Mouse (Mus musculus) sigmoid colon, adult 10 weeks (tissue): ENCODE measurements around the gene Nuak1. TPM values are rescaled to one million over a fixed set of nuclear protein-coding genes. Genes with fewer than 3 reads are reported as not detected.

ENCODE experiments used
- polyA plus RNA-seq: library from polyadenylated mRNA; stranded (reverse); fragments of 350-450 nt; fragmentation: Illumina TruSeq; extraction: RNeasy Lipid Tissue Mini Kit (QIAGEN cat#74804); gene quantifications from one replicate; pipeline ENCODE4 v1.2.3, GENCODE M21; 2014; ENCODE audit warnings: low read depth, low replicate concordance

Gene Nuak1
- polyA plus RNA-seq = 1.6 TPM

DNA sequence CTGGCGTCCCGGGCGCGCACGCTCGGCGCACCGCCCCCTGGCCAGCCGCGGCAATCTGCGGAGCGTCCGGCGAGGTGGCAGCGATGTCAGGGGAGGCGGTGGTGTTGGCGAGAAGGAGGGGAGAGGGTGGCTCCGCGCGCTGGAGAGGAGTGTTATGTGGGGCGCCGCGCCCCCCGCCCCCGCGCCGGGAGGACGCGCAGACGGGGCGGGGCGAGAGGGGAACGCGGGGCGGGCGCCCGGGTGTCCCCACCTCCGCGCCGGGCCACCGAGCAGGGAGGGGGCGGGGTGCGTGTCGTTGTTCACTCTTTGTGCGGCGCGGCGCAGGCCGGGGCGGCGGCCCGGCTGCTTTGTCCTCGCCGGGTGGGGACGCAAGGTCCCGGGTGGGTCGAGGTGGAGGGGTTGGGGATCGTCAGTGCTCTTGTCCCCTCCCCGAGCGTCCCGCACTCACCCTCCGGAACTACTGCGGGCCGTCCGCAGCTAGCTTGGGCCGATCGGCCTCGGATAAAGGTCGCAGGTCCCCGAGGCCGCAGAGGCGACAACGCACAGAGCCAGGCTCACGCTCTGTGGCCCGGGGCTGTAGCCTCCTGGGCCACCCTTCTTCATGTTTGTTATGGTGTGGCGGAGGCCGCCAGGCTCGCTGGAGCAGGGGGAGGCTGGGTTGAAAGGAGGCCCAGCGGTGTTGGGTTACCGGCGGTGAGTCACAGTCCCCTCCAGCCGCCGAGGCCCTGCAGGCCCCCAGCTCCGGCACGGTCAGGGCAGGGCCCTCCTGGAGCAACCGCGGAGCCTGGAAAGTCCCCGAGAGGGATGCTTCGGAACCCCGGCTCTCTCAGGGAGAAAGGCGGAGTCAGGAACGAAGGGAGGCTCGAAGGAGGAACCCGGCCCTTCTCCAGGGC, at the start of gene Nuak1:
Gene Nuak1, minus strand, starts transcription at position 57 of the 893 bp plus-strand sequence.

Other genes starting within 250 kb of the Nuak1 start
- 25.0 TPM for gene Ckap4, start 93.5 kb upstream of the Nuak1 start, polyA plus RNA-seq
- gene Tcp11l2, start 136.0 kb upstream of the Nuak1 start, polyA plus RNA-seq = 30.2 TPM
- 14.8 TPM for gene Polr3b, start 181.7 kb upstream of the Nuak1 start, polyA plus RNA-seq